Mouse (Mus musculus) E14TG2a.4 (cell line): ENCODE measurements around the gene Sele.

Experiments
- CTCF ChIP-seq: conservative IDR thresholded peaks from 2 replicates; pipeline ENCODE4 v1.5.1; 2014; ENCODE audit warnings: low read length
- POU5F1 ChIP-seq: IDR thresholded peaks from 2 replicates; pipeline ENCODE4 v1.6.1; 2014; ENCODE audit warnings: low read length, borderline replicate concordance

GRCm38 (mm10) chr1:164018221-164018896, 29.7 kb upstream of the Sele start:
- no peak for TF ChIP-seq CTCF
- TF ChIP-seq POU5F1: no peak
